Mouse (Mus musculus) midbrain, embryonic 14.5 days (tissue): ENCODE measurements around the gene Sema6d. TPM values are rescaled to one million over a fixed set of nuclear protein-coding genes. Genes with fewer than 3 reads are reported as not detected.
A peak's percentile ranks its signal among the peaks of the same experiment; 100 is the strongest.
"Not testable (repeated sequence)": the region's sequence is repeated elsewhere in the genome, so short reads cannot be mapped to it uniquely, and the experiment has no call there.

Source experiments
- ATAC-seq: fragments of 200-750 bp; cut with Nextera tagmentation; 2 replicates; pipeline ENCODE4 v1.8.0; 2017; ENCODE audit warnings: moderate number of reproducible peaks, moderate library complexity; ENCODE audit not compliant: low FRiP score, low TSS enrichment
- DNase-seq: peaks from one replicate; pipeline ENCODE4 v3.0.0-alpha.2; 2015
- H3K27ac ChIP-seq: fragments of 300-500 bp; sonication (generic); replicated peaks from 2 replicates; pipeline ENCODE4 v1.5.1; 2014; ENCODE audit warnings: mild to moderate bottlenecking, low read depth, low read length, moderate library complexity
- H3K27me3 ChIP-seq: fragments of 300-500 bp; sonication (generic); 2 replicates; pipeline ENCODE4 v1.6.1; 2014; ENCODE audit warnings: low read length, control low read depth, mixed read lengths; ENCODE audit not compliant: control insufficient read depth, insufficient read depth
- H3K36me3 ChIP-seq: fragments of 300-500 bp; sonication (generic); 2 replicates; pipeline ENCODE4 v1.6.1; 2014; ENCODE audit warnings: low read length, control low read depth; ENCODE audit not compliant: control insufficient read depth, insufficient read depth
- H3K4me1 ChIP-seq: fragments of 300-500 bp; sonication (generic); 2 replicates; pipeline ENCODE4 v1.6.1; 2014; ENCODE audit warnings: mild to moderate bottlenecking, antibody characterized with exemption, low read length, control low read depth; ENCODE audit not compliant: control insufficient read depth, insufficient read depth
- H3K4me2 ChIP-seq: fragments of 300-500 bp; sonication (generic); 2 replicates; pipeline ENCODE4 v1.6.1; 2014; ENCODE audit warnings: mild to moderate bottlenecking, low read length, moderate library complexity
- H3K4me3 ChIP-seq: fragments of 300-500 bp; sonication (generic); replicated peaks from 2 replicates; pipeline ENCODE4 v1.5.1; 2014; ENCODE audit warnings: low read depth, low read length
- H3K9ac ChIP-seq: fragments of 300-500 bp; sonication (generic); replicated peaks from 2 replicates; pipeline ENCODE4 v1.6.1; 2014; ENCODE audit warnings: mild to moderate bottlenecking, low read length, moderate library complexity
- H3K9me3 ChIP-seq: fragments of 300-500 bp; sonication (generic); 2 replicates; pipeline ENCODE4 v1.6.1; 2016; ENCODE audit warnings: low read length, control low read depth, mixed read lengths; ENCODE audit not compliant: control insufficient read depth
- WGBS: fragments of 180-500 bp; shearing (Covaris S2); extraction: QIAGEN DNeasy Blood & Tissue Kit; methylation state at CpG from one replicate; pipeline ENCODE4 v1.1.7; 2014; 5-methylcytosine and 5-hydroxymethylcytosine counted together
- polyA plus RNA-seq: library from polyadenylated mRNA; unstranded; fragments of >200 nt; fragmentation: Nextera tagmentation; extraction: Ambion mirVana; gene quantifications from 2 replicates; pipeline ENCODE4 v1.2.1, GENCODE M21; 2014

Gene Sema6d
- polyA plus RNA-seq, 1 experiment from 2014 or later: 24.9 TPM

- Histone ChIP-seq H3K9me3 (no peaks in the 10 kb centered on the region), H3K4me3 (no peak overlapping the region), H3K4me2 (no peak overlapping the region), H3K27me3 (no peaks in the 10 kb centered on the region), H3K36me3 (no peaks in the 10 kb centered on the region), H3K9ac (no peak overlapping the region), H3K27ac (no peak overlapping the region), H3K4me1 (no peaks in the 10 kb centered on the region)
- no peak for ATAC-seq
- 89% methylated on average over 6 of the region's 6 CpGs for WGBS
- no peak for DNase-seq
Observed at GRCm38 (mm10) chr2:124324107-124324724, 234.4 kb downstream of the Sema6d start.

GRCm38 (mm10) chr2:124329473-124330130, 239.8 kb downstream of the Sema6d start:
- H3K4me3 ChIP-seq: no peak overlapping the region
- no peak overlapping the region for H3K27ac ChIP-seq
- ATAC-seq: no peak
- WGBS: 62% methylated on average over 1 of the region's 1 CpGs
- no peaks in the 10 kb centered on the region for H3K36me3 ChIP-seq
- DNase-seq: no peak
- no peak overlapping the region for H3K9ac ChIP-seq
- H3K4me1 ChIP-seq: no peaks in the 10 kb centered on the region
- H3K4me2 ChIP-seq: no peak overlapping the region
- no peaks in the 10 kb centered on the region for H3K9me3 ChIP-seq
- H3K27me3 ChIP-seq: no peaks in the 10 kb centered on the region

GRCm38 (mm10) chr2:124332890-124333289, 243.1 kb downstream of the Sema6d start:
- Histone ChIP-seq H3K27me3 (no peaks in the 10 kb centered on the region), H3K4me1 (peaks cover 4% of the 10 kb centered on the region; the same call in 1 of the 2 replicates), H3K9me3 (no peaks in the 10 kb centered on the region), H3K36me3 (no peaks in the 10 kb centered on the region), H3K4me2 (no peak overlapping the region), H3K4me3 (no peak overlapping the region), H3K27ac (no peak overlapping the region), H3K9ac (no peak overlapping the region)
- DNase-seq (no peak), ATAC-seq (no peak)
- WGBS: 88% methylated on average over 5 of the region's 5 CpGs

GRCm38 (mm10) chr2:124334655-124335054, 244.9 kb downstream of the Sema6d start:
- H3K4me1 ChIP-seq, H3K27me3 ChIP-seq, H3K9ac ChIP-seq, H3K4me3 ChIP-seq, H3K27ac ChIP-seq, H3K36me3 ChIP-seq, ATAC-seq, H3K9me3 ChIP-seq, H3K4me2 ChIP-seq: not testable (repeated sequence)
- DNase-seq: peak; percentile 29
- 79% methylated on average over 2 of the region's 2 CpGs for WGBS

- ATAC-seq: no peak
- no peak overlapping the region for H3K9ac ChIP-seq
- H3K4me2 ChIP-seq: no peak overlapping the region
- H3K4me3 ChIP-seq: no peak overlapping the region
- DNase-seq: peak; percentile 20
- peaks cover 4% of the 10 kb centered on the region; the same call in 1 of the 2 replicates for H3K4me1 ChIP-seq
- H3K9me3 ChIP-seq: no peaks in the 10 kb centered on the region
- H3K27me3 ChIP-seq: no peaks in the 10 kb centered on the region
- no peaks in the 10 kb centered on the region for H3K36me3 ChIP-seq
- WGBS: 60% methylated on average over 6 of the region's 6 CpGs
- no peak overlapping the region for H3K27ac ChIP-seq
Observed at GRCm38 (mm10) chr2:124338296-124338695, 248.5 kb downstream of the Sema6d start.

- Histone ChIP-seq H3K36me3 (no peaks in the 10 kb centered on the region), H3K27me3 (no peaks in the 10 kb centered on the region), H3K4me1 (no peaks in the 10 kb centered on the region), H3K4me2 (no peak overlapping the region), H3K9me3 (no peaks in the 10 kb centered on the region), H3K9ac (no peak overlapping the region), H3K27ac (no peak overlapping the region), H3K4me3 (no peak overlapping the region)
- no peak for DNase-seq
- 64% methylated on average over 2 of the region's 2 CpGs for WGBS
- no peak for ATAC-seq
Observed at GRCm38 (mm10) chr2:124354191-124354590, 264.4 kb downstream of the Sema6d start.

- 91% methylated on average over 2 of the region's 2 CpGs for WGBS
- ATAC-seq (no peak), DNase-seq (no peak)
- H3K36me3 ChIP-seq: no peaks in the 10 kb centered on the region
- no peaks in the 10 kb centered on the region for H3K4me1 ChIP-seq
- no peak overlapping the region for H3K4me3 ChIP-seq
- H3K4me2 ChIP-seq: no peak overlapping the region
- no peaks in the 10 kb centered on the region for H3K27me3 ChIP-seq
- no peak overlapping the region for H3K9ac ChIP-seq
- no peak overlapping the region for H3K27ac ChIP-seq
- H3K9me3 ChIP-seq: no peaks in the 10 kb centered on the region
Observed at GRCm38 (mm10) chr2:124354716-124355115, 264.9 kb downstream of the Sema6d start.

GRCm38 (mm10) chr2:124369291-124369690, 279.5 kb downstream of the Sema6d start:
- Histone ChIP-seq H3K4me3 (no peak overlapping the region), H3K4me2 (no peak overlapping the region), H3K4me1 (no peaks in the 10 kb centered on the region), H3K36me3 (no peaks in the 10 kb centered on the region), H3K9ac (no peak overlapping the region), H3K27me3 (no peaks in the 10 kb centered on the region), H3K27ac (no peak overlapping the region), H3K9me3 (no peaks in the 10 kb centered on the region)
- ATAC-seq (no peak), DNase-seq (peak; percentile 37)
- 76% methylated on average over 1 of the region's 1 CpGs for WGBS

- Histone ChIP-seq H3K36me3 (no peaks in the 10 kb centered on the region), H3K4me1 (no peaks in the 10 kb centered on the region), H3K9ac (no peak overlapping the region), H3K9me3 (no peaks in the 10 kb centered on the region), H3K27ac (no peak overlapping the region), H3K27me3 (no peaks in the 10 kb centered on the region), H3K4me3 (no peak overlapping the region), H3K4me2 (no peak overlapping the region)
- no peak for ATAC-seq
- 66% methylated on average over 2 of the region's 2 CpGs for WGBS
- DNase-seq: peak; percentile 21
Observed at GRCm38 (mm10) chr2:124369991-124370390, 280.2 kb downstream of the Sema6d start.
